Mouse (Mus musculus): ENCODE data around the gene Cacng6.

GRCm38 (mm10) chr7:3463306-3463705 is 39.3 kb downstream of the Cacng6 start:
- TF ChIP-seq CTCF (IDR thresholded peaks at IDR 0.05; ENCODE audit: extremely low read depth, insufficient read depth, insufficient read length, insufficient replicate concordance) (no peak), POLR2A (IDR thresholded peaks at IDR 0.05; ENCODE audit: low read depth, low read length) (no peak)

All from spleen, adult 2 months (tissue).